Mouse (Mus musculus) liver, embryonic 12.5 days (tissue): Measurements from ENCODE around the gene Cpn2. TPM values are rescaled to one million over a fixed set of nuclear protein-coding genes. Genes with fewer than 3 reads are reported as not detected.
A peak's percentile ranks its signal among the peaks of the same experiment; 100 is the strongest.

ENCODE experiments used
- ATAC-seq: fragments of 200-750 bp; cut with Nextera tagmentation; 2 replicates; pipeline ENCODE4 v1.8.0; 2017; ENCODE audit warnings: moderate number of reproducible peaks, mild to moderate bottlenecking, moderate library complexity
- H3K27ac ChIP-seq: fragments of 300-500 bp; sonication (generic); 2 replicates; pipeline ENCODE4 v1.5.1; 2016; ENCODE audit warnings: mild to moderate bottlenecking
- H3K27me3 ChIP-seq: fragments of 300-500 bp; sonication (generic); replicated peaks from 2 replicates; pipeline ENCODE4 v1.6.1; 2016; ENCODE audit warnings: mild to moderate bottlenecking, moderate library complexity
- H3K36me3 ChIP-seq: fragments of 300-500 bp; sonication (generic); 2 replicates; pipeline ENCODE4 v1.6.1; 2016; ENCODE audit warnings: mild to moderate bottlenecking, moderate library complexity
- H3K4me1 ChIP-seq: fragments of 300-500 bp; sonication (generic); 2 replicates; pipeline ENCODE4 v1.6.1; 2016
- H3K4me2 ChIP-seq: fragments of 300-500 bp; sonication (generic); 2 replicates; pipeline ENCODE4 v1.6.1; 2016; ENCODE audit warnings: mild to moderate bottlenecking, moderate library complexity
- H3K4me3 ChIP-seq: fragments of 300-500 bp; sonication (generic); 2 replicates; pipeline ENCODE4 v1.5.1; 2016; ENCODE audit warnings: mild to moderate bottlenecking, moderate library complexity
- H3K9ac ChIP-seq: fragments of 300-500 bp; sonication (generic); 2 replicates; pipeline ENCODE4 v1.6.1; 2016; ENCODE audit warnings: mild to moderate bottlenecking, moderate library complexity
- H3K9me3 ChIP-seq: fragments of 300-500 bp; sonication (generic); replicated peaks from 2 replicates; pipeline ENCODE4 v1.6.1; 2016; ENCODE audit warnings: mild to moderate bottlenecking, moderate library complexity
- WGBS: fragments of 180-500 bp; shearing (Covaris S2); methylation state at CpG from one replicate; pipeline ENCODE4 v1.1.7; 2016; ENCODE audit not compliant: insufficient replicate concordance; 5-methylcytosine and 5-hydroxymethylcytosine counted together
- polyA plus RNA-seq: library from polyadenylated mRNA; unstranded; fragments of >200 nt; fragmentation: Nextera tagmentation; extraction: Ambion mirVana; gene quantifications from 2 replicates; pipeline ENCODE4 v1.2.1, GENCODE M21; 2016

Cpn2 gene
- polyA plus RNA-seq, 1 experiment from 2014 or later: 1.5 TPM

GRCm38 (mm10) chr16:30258441-30258840 lies 8.9 kb downstream of the Cpn2 start:
- ATAC-seq: no peak
- no peak overlapping the region for H3K4me2 ChIP-seq
- no peaks in the 10 kb centered on the region for H3K36me3 ChIP-seq
- no peaks in the 10 kb centered on the region for H3K27me3 ChIP-seq
- no peaks in the 10 kb centered on the region for H3K9me3 ChIP-seq
- peaks cover 17% of the 10 kb centered on the region for H3K4me1 ChIP-seq
- no peak overlapping the region for H3K27ac ChIP-seq
- no peak overlapping the region for H3K4me3 ChIP-seq
- no peak overlapping the region for H3K9ac ChIP-seq
- WGBS: 64% methylated on average over 7 of the region's 7 CpGs

GRCm38 (mm10) chr16:30257718-30258117 lies 9.6 kb downstream of the Cpn2 start:
- WGBS: 31% methylated on average over 9 of the region's 9 CpGs
- Histone ChIP-seq H3K9ac (no peak overlapping the region), H3K4me2 (no peak overlapping the region), H3K4me3 (no peak overlapping the region), H3K36me3 (no peaks in the 10 kb centered on the region), H3K27ac (no peak overlapping the region), H3K4me1 (peaks cover 20% of the 10 kb centered on the region), H3K9me3 (no peaks in the 10 kb centered on the region), H3K27me3 (no peaks in the 10 kb centered on the region)
- ATAC-seq: no peak

- ATAC-seq: no peak
- peaks cover 23% of the 10 kb centered on the region for H3K4me1 ChIP-seq
- no peak overlapping the region for H3K4me3 ChIP-seq
- no peak overlapping the region for H3K4me2 ChIP-seq
- peaks cover 15% of the 10 kb centered on the region for H3K27me3 ChIP-seq
- H3K9me3 ChIP-seq: no peaks in the 10 kb centered on the region
- no peaks in the 10 kb centered on the region for H3K36me3 ChIP-seq
- 62% methylated on average over 7 of the region's 7 CpGs for whole genome bisulfite sequencing
- H3K9ac ChIP-seq: no peak overlapping the region
- no peak overlapping the region for H3K27ac ChIP-seq
These were observed 12.2 kb downstream of the Cpn2 start for GRCm38 (mm10) chr16:30255061-30255460.

- Histone ChIP-seq H3K4me2 (no peak overlapping the region), H3K27ac (no peak overlapping the region), H3K4me3 (no peak overlapping the region), H3K4me1 (peaks cover 23% of the 10 kb centered on the region), H3K36me3 (no peaks in the 10 kb centered on the region), H3K9me3 (no peaks in the 10 kb centered on the region), H3K9ac (no peak overlapping the region), H3K27me3 (peaks cover 18% of the 10 kb centered on the region)
- no peak for ATAC-seq
- WGBS: 62% methylated on average over 9 of the region's 9 CpGs
These were observed 13.4 kb downstream of the Cpn2 start for GRCm38 (mm10) chr16:30253900-30254299.

- H3K9me3 ChIP-seq: no peaks in the 10 kb centered on the region
- H3K36me3 ChIP-seq: no peaks in the 10 kb centered on the region
- 65% methylated on average over 4 of the region's 4 CpGs for WGBS
- no peak for ATAC-seq
- no peak overlapping the region for H3K4me2 ChIP-seq
- H3K4me3 ChIP-seq: no peak overlapping the region
- peaks cover 18% of the 10 kb centered on the region for H3K27me3 ChIP-seq
- H3K9ac ChIP-seq: no peak overlapping the region
- H3K27ac ChIP-seq: no peak overlapping the region
- peaks cover 23% of the 10 kb centered on the region for H3K4me1 ChIP-seq
These were observed 13.9 kb downstream of the Cpn2 start for GRCm38 (mm10) chr16:30253374-30253773.

GRCm38 (mm10) chr16:30252003-30252418 lies 15.3 kb downstream of the Cpn2 start:
- no peak overlapping the region for H3K9ac ChIP-seq
- no peaks in the 10 kb centered on the region for H3K9me3 ChIP-seq
- H3K27ac ChIP-seq: no peak overlapping the region
- H3K4me3 ChIP-seq: peak overlapping the region; percentile 34
- no peaks in the 10 kb centered on the region for H3K36me3 ChIP-seq
- 1% methylated on average over 21 of the region's 21 CpGs for WGBS
- H3K27me3 ChIP-seq: peaks cover 18% of the 10 kb centered on the region
- peak overlapping the region; percentile 57 for H3K4me2 ChIP-seq
- H3K4me1 ChIP-seq: peaks cover 11% of the 10 kb centered on the region; the same call in 1 of the 2 replicates
- ATAC-seq: peak; percentile 60

- no peak overlapping the region for H3K4me2 ChIP-seq
- no peak overlapping the region for H3K9ac ChIP-seq
- ATAC-seq: no peak
- no peaks in the 10 kb centered on the region for H3K4me1 ChIP-seq
- H3K36me3 ChIP-seq: no peaks in the 10 kb centered on the region
- no peaks in the 10 kb centered on the region for H3K9me3 ChIP-seq
- no peak overlapping the region for H3K27ac ChIP-seq
- 62% methylated on average over 12 of the region's 12 CpGs for WGBS
- H3K27me3 ChIP-seq: peaks cover 16% of the 10 kb centered on the region
- no peak overlapping the region for H3K4me3 ChIP-seq
These were observed 23.1 kb downstream of the Cpn2 start for GRCm38 (mm10) chr16:30244037-30244700.

- Histone ChIP-seq H3K9ac (no peak overlapping the region), H3K9me3 (no peaks in the 10 kb centered on the region), H3K4me3 (no peak overlapping the region), H3K27ac (no peak overlapping the region), H3K4me1 (no peaks in the 10 kb centered on the region), H3K27me3 (peaks cover 36% of the 10 kb centered on the region), H3K4me2 (no peak overlapping the region), H3K36me3 (no peaks in the 10 kb centered on the region)
- ATAC-seq: no peak
- WGBS: 14% methylated on average over 2 of the region's 2 CpGs
These were observed 25.7 kb downstream of the Cpn2 start for GRCm38 (mm10) chr16:30241623-30242022.

GRCm38 (mm10) chr16:30238791-30239190 lies 28.5 kb downstream of the Cpn2 start:
- Histone ChIP-seq H3K36me3 (no peaks in the 10 kb centered on the region), H3K9ac (no peak overlapping the region), H3K9me3 (no peaks in the 10 kb centered on the region), H3K27me3 (peaks cover 62% of the 10 kb centered on the region), H3K4me2 (no peak overlapping the region), H3K4me1 (peaks cover 13% of the 10 kb centered on the region), H3K27ac (peak overlapping the region; percentile 45), H3K4me3 (no peak overlapping the region)
- 46% methylated on average over 6 of the region's 6 CpGs for WGBS
- peak; percentile 54; the same call in 1 of the 2 replicates for ATAC-seq

GRCm38 (mm10) chr16:30236091-30236699 lies 31.1 kb downstream of the Cpn2 start:
- ATAC-seq: 0 out of 2 replicates have a peak, but pooled peaks have one; percentile 22
- WGBS: 2% methylated on average over 33 of the region's 33 CpGs

GRCm38 (mm10) chr16:30235577-30235976 lies 31.7 kb downstream of the Cpn2 start:
- Histone ChIP-seq H3K4me3 (no peak overlapping the region; the same call in 1 of the 2 replicates), H3K27ac (no peak overlapping the region), H3K9ac (no peak overlapping the region), H3K4me1 (peaks cover 13% of the 10 kb centered on the region), H3K36me3 (no peaks in the 10 kb centered on the region), H3K27me3 (peaks cover 66% of the 10 kb centered on the region), H3K4me2 (no peak overlapping the region; the same call in 1 of the 2 replicates), H3K9me3 (no peaks in the 10 kb centered on the region)
- ATAC-seq: no peak
- 57% methylated on average over 2 of the region's 2 CpGs for WGBS

More at GRCm38 (mm10) chr16:30236091-30236699, 31.1 kb downstream of the Cpn2 start:
- Histone ChIP-seq H3K4me1 (peaks cover 13% of the 10 kb centered on the region), H3K9ac (peak overlapping the region; percentile 54), H3K27ac (no peak overlapping the region), H3K4me3 (peak overlapping the region; percentile 37), H3K4me2 (peak overlapping the region; percentile 66), H3K9me3 (no peaks in the 10 kb centered on the region), H3K36me3 (no peaks in the 10 kb centered on the region), H3K27me3 (peaks cover 70% of the 10 kb centered on the region)

GRCm38 (mm10) chr16:30234636-30235546 lies 32.4 kb downstream of the Cpn2 start:
- no peak overlapping the region for H3K27ac ChIP-seq
- 49% methylated on average over 12 of the region's 12 CpGs for WGBS
- no peaks in the 10 kb centered on the region for H3K9me3 ChIP-seq
- no peak for ATAC-seq
- no peak overlapping the region for H3K9ac ChIP-seq
- H3K4me3 ChIP-seq: no peak overlapping the region
- peaks cover 13% of the 10 kb centered on the region for H3K4me1 ChIP-seq
- peaks cover 66% of the 10 kb centered on the region for H3K27me3 ChIP-seq
- H3K4me2 ChIP-seq: no peak overlapping the region
- H3K36me3 ChIP-seq: no peaks in the 10 kb centered on the region
